Comparison of ENCODE assay signal across 10 mouse cellular contexts in genomic region chr11:44740278-44741041, GRCm38 (mm10).
DNase-seq lines count a peak whose midpoint lies in the region.
"Had no signal": no experiment of that assay in that cellular context is flagged by ENCODE, and none has a peak within 500 bp of the region (broad histone marks: within the 10 kb centered on the region; RNA-seq: fewer than 3 reads in every experiment).

No protein-coding gene starts in this region.

- H3K4me3 ChIP-seq in heart, embryonic 10.5 days: no peak overlapping the region
- no peak overlapping the region for H3K4me3 ChIP-seq in limb, embryonic 10.5 days

- H3K27ac ChIP-seq in heart, embryonic 10.5 days: peak overlapping the region; percentile 42; the same call in 1 of the 2 replicates
- H3K27ac ChIP-seq in limb, embryonic 10.5 days: no peak overlapping the region

- H3K36me3 ChIP-seq in heart, embryonic 10.5 days: no peaks in the 10 kb centered on the region
- no peaks in the 10 kb centered on the region for H3K36me3 ChIP-seq in limb, embryonic 10.5 days

- H3K9me3 ChIP-seq in heart, embryonic 10.5 days: no peaks in the 10 kb centered on the region
- no peaks in the 10 kb centered on the region for H3K9me3 ChIP-seq in limb, embryonic 10.5 days (replicated peaks)

- no peaks in the 10 kb centered on the region for H3K27me3 ChIP-seq in heart, embryonic 10.5 days (ENCODE audit: insufficient read depth, poor library complexity, severe bottlenecking)
- H3K27me3 ChIP-seq in limb, embryonic 10.5 days (ENCODE audit: low read depth, poor library complexity, severe bottlenecking): no peaks in the 10 kb centered on the region

- 24% methylated on average over 6 of the region's 6 CpGs for WGBS in heart, embryonic 10.5 days
- WGBS in limb, embryonic 10.5 days: 43% methylated on average over 6 of the region's 6 CpGs

- peak; percentile 49 to 69 for DNase-seq in cerebellum, postnatal 10 days
- no peak for DNase-seq in cerebellum, adult 9-10 months
- peak; percentile 62 for DNase-seq in Muller cell, postnatal 12 days (ENCODE audit: inconsistent ontology term)
- no peak for DNase-seq in heart, embryonic 10.5 days (ENCODE audit: low spot score)
- DNase-seq in limb, embryonic 10.5 days (ENCODE audit: low spot score): peak; percentile 28
- DNase-seq in frontal cortex, adult 2 months (ENCODE audit: extremely low spot score in 1 of 2, low spot score in 1 of 2): no peak
- DNase-seq in natural killer cell, adult 2 months (ENCODE audit: low spot score in 2 of 2): no peak
- DNase-seq in urinary bladder, postnatal 36 days (ENCODE audit: low spot score in 2 of 2): no peak
- DNase-seq: adrenal gland, adult 8-10 months; layer of hippocampus, adult 9-11 months had no signal

- peaks cover 20% of the 10 kb centered on the region for H3K4me1 ChIP-seq in heart, embryonic 10.5 days
- H3K4me1 ChIP-seq in limb, embryonic 10.5 days: peaks cover 40% of the 10 kb centered on the region

Comparison
In these comparisons a context has a peak if more than half of its experiments do, and no peak if none do; other contexts are left out.
1. DNase-seq: peak in cerebellum, postnatal 10 days (2 of 2), Muller cell, postnatal 12 days (single experiment) and limb, embryonic 10.5 days (single experiment); none in cerebellum, adult 9-10 months (single experiment), heart, embryonic 10.5 days (single experiment), frontal cortex, adult 2 months (0 of 2), natural killer cell, adult 2 months (0 of 2) and urinary bladder, postnatal 36 days (0 of 2).